Comparison of ENCODE assay signal across 9 mouse cellular contexts in genomic region chr8:116114502-116114901, GRCm38 (mm10).
A peak's percentile ranks its signal among the peaks of the same experiment; 100 is the strongest.
DNase-seq lines count a peak whose midpoint lies in the region; ATAC-seq and TF ChIP-seq lines count a peak whose summit lies in the region.
"Had no signal": no experiment of that assay in that cellular context is flagged by ENCODE, and none has a peak within 500 bp of the region (broad histone marks: within the 10 kb centered on the region; RNA-seq: fewer than 3 reads in every experiment).

No protein-coding gene starts in this region.

- no peak for TF ChIP-seq CTCF in brain, embryonic 14.5 days (IDR thresholded peaks at IDR 0.05; ENCODE audit: borderline replicate concordance, extremely low read depth, insufficient read depth, insufficient read length)

- TF ChIP-seq POLR2A in brain, embryonic 14.5 days (IDR thresholded peaks at IDR 0.05; ENCODE audit: borderline replicate concordance, extremely low read depth, insufficient read depth, insufficient read length, poor library complexity, severe bottlenecking) = no peak

- H3K9ac ChIP-seq in intestine, embryonic 15.5 days = no peak overlapping the region
- H3K9ac ChIP-seq: liver, embryonic 14.5 days had no signal

- DNase-seq in layer of hippocampus, postnatal 10 days (ENCODE audit: low spot score in 2 of 2) = peak; percentile 17 to 36
- DNase-seq in layer of hippocampus, adult 9-11 months = no peak
- DNase-seq in brain, embryonic 14.5 days (ENCODE audit: low read depth) = peak; percentile 19
- peak; percentile 58 for DNase-seq in gastrocnemius, postnatal 10 days
- DNase-seq in lung, postnatal 14 days = peak; percentile 47
- no peak for DNase-seq in layer of hippocampus, postnatal 36 days

- H3K4me3 ChIP-seq in intestine, embryonic 15.5 days (replicated peaks) = no peak overlapping the region

- no peak overlapping the region for H3K27ac ChIP-seq in intestine, embryonic 15.5 days
- H3K27ac ChIP-seq: liver, embryonic 14.5 days had no signal

- H3K9me3 ChIP-seq in intestine, embryonic 15.5 days = no peaks in the 10 kb centered on the region

- no peak for ATAC-seq in erythroblast, adult 5-6 weeks (replicated peaks; ENCODE audit: low FRiP score, poor library complexity, severe bottlenecking)
- no peak; the same call in 1 of the 2 replicates for ATAC-seq in intestine, embryonic 15.5 days

- peaks cover 26% of the 10 kb centered on the region for H3K4me1 ChIP-seq in intestine, embryonic 15.5 days (replicated peaks)

- 64% methylated on average over 2 of the region's 2 CpGs for WGBS in intestine, embryonic 15.5 days

- H3K27me3 ChIP-seq in intestine, embryonic 15.5 days (replicated peaks) = no peaks in the 10 kb centered on the region

- no peak overlapping the region for H3K4me2 ChIP-seq in intestine, embryonic 15.5 days (replicated peaks)

- no peaks in the 10 kb centered on the region for H3K36me3 ChIP-seq in intestine, embryonic 15.5 days

Comparison
In these comparisons a context has a peak if more than half of its experiments do, and no peak if none do; other contexts are left out.
1. DNase-seq: peak in layer of hippocampus, postnatal 10 days (2 of 2), brain, embryonic 14.5 days (single experiment), gastrocnemius, postnatal 10 days (single experiment) and lung, postnatal 14 days (single experiment); none in layer of hippocampus, adult 9-11 months (single experiment) and layer of hippocampus, postnatal 36 days (0 of 2).